Mouse (Mus musculus) megakaryocyte, embryonic 14.5 days (primary cell): Measurements from ENCODE around the gene Aldoc. TPM values are rescaled to one million over a fixed set of nuclear protein-coding genes. Genes with fewer than 3 reads are reported as not detected.

Experiments
- H3K27me3 ChIP-seq: replicated peaks from 2 replicates; pipeline ENCODE3; 2012; ENCODE audit warnings: inconsistent platforms
- H3K36me3 ChIP-seq: replicated peaks from 2 replicates; pipeline ENCODE3; 2012; ENCODE audit warnings: low read length, inconsistent platforms, mixed read lengths
- H3K4me1 ChIP-seq: 2 replicates; pipeline ENCODE4 v1.6.1; 2012; ENCODE audit warnings: inconsistent platforms
- H3K4me3 ChIP-seq: replicated peaks from 2 replicates; pipeline ENCODE3; 2012; ENCODE audit warnings: moderate library complexity, mild to moderate bottlenecking, inconsistent platforms
- H3K9me3 ChIP-seq: 2 replicates; pipeline ENCODE4 v1.6.1; 2012; ENCODE audit warnings: inconsistent platforms
- FLI1 ChIP-seq: IDR thresholded peaks from 2 replicates; pipeline ENCODE4 v1.6.1; 2012; ENCODE audit warnings: low read length, inconsistent platforms, mixed read lengths
- GATA1 ChIP-seq: IDR thresholded peaks from 3 replicates; pipeline ENCODE4 v1.6.1; 2012; ENCODE audit warnings: mixed read lengths, low read length, inconsistent platforms, borderline replicate concordance
- polyA plus RNA-seq: library from polyadenylated mRNA; stranded (reverse); fragments of >175 nt; gene quantifications from 2 replicates; pipeline ENCODE4 v1.2.3, GENCODE M21; 2012; ENCODE audit warnings: low replicate concordance; ENCODE audit not compliant: insufficient read depth

The Aldoc gene
- polyA plus RNA-seq, 1 experiment = 25.1 TPM

GRCm38 (mm10) chr11:78346326-78347069 is 23.7 kb downstream of the Aldoc start:
- Histone ChIP-seq H3K4me3 (peak overlapping the region; percentile 98), H3K27me3 (no peaks in the 10 kb centered on the region), H3K36me3 (peaks cover 63% of the 10 kb centered on the region), H3K4me1 (peaks cover 83% of the 10 kb centered on the region), H3K9me3 (no peaks in the 10 kb centered on the region)
- TF ChIP-seq GATA1 = no peak
- TF ChIP-seq FLI1 = no peak

- peaks cover 76% of the 10 kb centered on the region for H3K4me1 ChIP-seq
- no peaks in the 10 kb centered on the region for H3K27me3 ChIP-seq
- peaks cover 60% of the 10 kb centered on the region for H3K36me3 ChIP-seq
- no peak for TF ChIP-seq FLI1
- no peak for TF ChIP-seq GATA1
- H3K9me3 ChIP-seq = no peaks in the 10 kb centered on the region
- peak overlapping the region; percentile 98 for H3K4me3 ChIP-seq
These were observed 24.4 kb downstream of the Aldoc start for GRCm38 (mm10) chr11:78347070-78347754.

DNA sequence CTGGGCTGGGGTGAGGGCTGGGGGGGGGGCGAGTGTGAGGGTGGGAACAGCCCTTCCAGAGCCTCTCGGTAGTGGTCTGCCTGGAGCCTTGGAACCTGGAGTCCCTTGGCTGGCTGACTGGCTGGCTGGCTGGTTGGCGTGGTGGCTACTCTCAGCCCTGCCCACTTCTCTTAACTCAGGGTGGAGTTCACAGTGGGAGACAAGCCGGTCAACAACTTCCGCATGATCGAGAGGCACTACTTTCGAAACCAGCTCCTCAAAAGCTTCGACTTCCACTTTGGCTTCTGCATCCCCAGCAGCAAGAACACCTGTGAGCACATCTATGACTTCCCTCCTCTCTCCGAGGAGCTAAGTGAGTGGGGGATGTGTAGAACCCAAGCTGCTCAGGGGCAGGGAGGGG is 25.1 kb downstream of the Aldoc start:
- Histone ChIP-seq H3K27me3 (no peaks in the 10 kb centered on the region), H3K36me3 (peaks cover 58% of the 10 kb centered on the region), H3K4me3 (no peak overlapping the region), H3K9me3 (no peaks in the 10 kb centered on the region), H3K4me1 (peaks cover 75% of the 10 kb centered on the region)
- TF ChIP-seq FLI1 = no peak
- TF ChIP-seq GATA1 = no peak

DNA sequence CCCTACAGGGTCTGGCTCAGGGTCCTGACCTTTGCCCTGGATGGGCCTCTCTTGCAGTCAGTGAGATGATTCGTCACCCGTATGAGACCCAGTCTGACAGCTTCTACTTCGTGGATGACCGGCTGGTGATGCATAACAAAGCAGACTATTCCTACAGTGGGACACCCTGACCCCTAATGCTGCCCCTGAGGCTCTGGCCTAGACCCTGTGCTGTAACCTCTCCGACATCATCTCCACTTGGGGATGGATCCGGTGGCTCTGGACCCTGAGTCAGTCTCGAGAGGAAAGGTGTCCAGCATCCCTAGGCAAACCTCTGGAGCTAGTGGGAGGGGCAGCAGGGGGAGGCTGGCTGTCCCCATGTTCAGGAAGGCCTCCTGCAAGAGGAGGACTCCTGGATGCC is 25.7 kb downstream of the Aldoc start:
- H3K4me3 ChIP-seq = peak overlapping the region; percentile 4
- no peak for TF ChIP-seq GATA1
- no peak for TF ChIP-seq FLI1
- H3K4me1 ChIP-seq = peaks cover 78% of the 10 kb centered on the region
- H3K27me3 ChIP-seq = no peaks in the 10 kb centered on the region
- H3K9me3 ChIP-seq = no peaks in the 10 kb centered on the region
- H3K36me3 ChIP-seq = peaks cover 58% of the 10 kb centered on the region

GRCm38 (mm10) chr11:78349441-78350358 is 26.9 kb downstream of the Aldoc start:
- Histone ChIP-seq H3K9me3 (no peaks in the 10 kb centered on the region), H3K4me3 (no peak overlapping the region), H3K27me3 (no peaks in the 10 kb centered on the region), H3K4me1 (peaks cover 73% of the 10 kb centered on the region), H3K36me3 (peaks cover 55% of the 10 kb centered on the region)
- TF ChIP-seq FLI1 (no peak), GATA1 (no peak)

DNA sequence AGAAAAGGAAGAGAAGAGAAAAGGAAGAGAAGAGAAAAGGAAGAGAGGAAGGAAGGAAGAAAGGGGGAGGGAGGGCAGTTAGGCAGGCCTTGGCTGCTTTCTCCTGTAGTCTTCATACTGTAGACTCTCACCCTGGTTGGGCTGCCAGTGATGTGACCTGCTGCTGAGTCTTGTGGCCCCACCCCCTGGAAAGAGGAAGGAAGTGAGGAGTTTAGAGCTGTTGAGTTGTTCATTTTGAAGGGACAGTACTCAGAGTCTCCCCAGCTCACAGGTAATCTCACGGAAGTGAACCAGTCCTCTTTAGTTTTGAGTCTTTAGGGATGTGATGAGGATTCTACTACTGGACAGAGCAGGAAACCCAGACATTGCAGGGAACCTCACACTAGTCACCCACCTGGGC is 30.3 kb downstream of the Aldoc start:
- peaks cover 50% of the 10 kb centered on the region for H3K4me1 ChIP-seq
- H3K9me3 ChIP-seq = no peaks in the 10 kb centered on the region
- peaks cover 24% of the 10 kb centered on the region for H3K36me3 ChIP-seq
- no peak for TF ChIP-seq GATA1
- no peak overlapping the region for H3K4me3 ChIP-seq
- no peaks in the 10 kb centered on the region for H3K27me3 ChIP-seq

DNA sequence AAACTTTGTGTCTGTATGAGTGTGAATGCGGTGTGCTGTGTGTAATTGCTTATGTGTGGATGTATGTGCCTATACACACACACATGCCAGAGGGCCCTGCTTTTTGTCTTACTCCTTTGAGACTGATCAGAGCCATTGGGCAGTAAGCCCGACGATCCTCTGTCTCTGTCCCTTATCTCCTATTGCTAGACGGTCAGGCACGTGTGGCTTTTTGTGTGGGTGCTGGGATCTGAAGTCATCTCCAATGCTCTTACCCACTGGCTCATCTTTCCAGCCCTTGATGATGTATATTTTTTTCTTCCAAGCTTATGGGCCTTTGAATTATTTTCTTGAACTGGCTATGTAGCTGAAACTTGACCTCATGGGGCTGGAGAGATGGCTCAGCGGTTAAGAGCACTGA is 32.1 kb downstream of the Aldoc start:
- Histone ChIP-seq H3K4me3 (no peak overlapping the region), H3K27me3 (no peaks in the 10 kb centered on the region), H3K4me1 (peaks cover 43% of the 10 kb centered on the region), H3K36me3 (peaks cover 6% of the 10 kb centered on the region), H3K9me3 (no peaks in the 10 kb centered on the region)
- TF ChIP-seq GATA1 = no peak
- TF ChIP-seq FLI1 = no peak

DNA sequence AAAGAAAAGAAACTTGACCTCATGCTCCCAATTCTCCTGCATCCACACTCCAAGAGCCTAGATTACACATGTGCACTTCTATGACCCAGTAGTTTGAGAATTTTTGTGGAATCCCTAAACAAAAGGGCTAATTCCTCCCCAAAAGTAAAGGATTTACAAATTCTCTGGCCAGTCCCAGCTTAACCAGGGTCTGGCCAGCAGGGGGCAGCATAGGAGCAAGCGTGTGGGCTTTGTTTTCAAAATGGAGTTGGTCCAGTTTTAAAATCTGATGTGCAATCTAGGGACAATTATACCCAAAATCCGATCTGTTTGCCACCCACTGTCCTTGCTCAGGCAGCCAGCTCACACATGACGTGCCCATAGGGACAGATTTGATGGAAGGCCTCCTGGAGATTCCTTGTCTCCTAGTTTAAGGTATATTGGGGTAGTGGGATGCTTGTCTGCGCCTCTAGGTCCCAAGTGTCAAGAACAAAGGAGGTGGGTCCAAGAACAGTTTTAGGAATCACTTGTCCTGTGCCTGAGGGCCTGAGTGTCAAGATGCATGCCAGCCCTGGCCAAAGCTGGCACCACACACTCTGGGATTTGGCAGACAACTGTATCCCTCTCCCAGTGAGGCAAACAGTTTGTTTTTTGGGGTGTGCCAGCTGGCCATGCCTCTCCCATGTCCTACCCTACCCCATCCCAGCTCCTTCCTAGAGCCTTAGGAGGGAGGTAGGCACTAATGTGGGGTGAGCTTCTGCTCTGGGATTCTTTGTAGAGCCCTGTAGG is 32.9 kb downstream of the Aldoc start:
- H3K4me1 ChIP-seq = peaks cover 43% of the 10 kb centered on the region
- no peaks in the 10 kb centered on the region for H3K9me3 ChIP-seq
- no peak overlapping the region for H3K4me3 ChIP-seq
- TF ChIP-seq FLI1 (no peak), GATA1 (no peak)
- no peaks in the 10 kb centered on the region for H3K27me3 ChIP-seq
- H3K36me3 ChIP-seq = no peaks in the 10 kb centered on the region
